Comparison of ENCODE assay signal across 15 mouse cellular contexts in genomic region chr19:46310312-46310865, GRCm38 (mm10). TPM values are rescaled to one million over a fixed set of nuclear protein-coding genes. Genes with fewer than 3 reads are reported as not detected.
DNase-seq lines count a peak whose midpoint lies in the region; ATAC-seq and TF ChIP-seq lines count a peak whose summit lies in the region.
"Had no signal": no experiment of that assay in that cellular context is flagged by ENCODE, and none has a peak within 500 bp of the region (broad histone marks: within the 10 kb centered on the region; RNA-seq: fewer than 3 reads in every experiment).

No protein-coding gene starts in this region.

- no peaks in the 10 kb centered on the region for H3K9me3 ChIP-seq in hindbrain, embryonic 10.5 days
- H3K9me3 ChIP-seq in hindbrain, postnatal 0 days (ENCODE audit: low read length), result no peaks in the 10 kb centered on the region
- H3K9me3 ChIP-seq: embryonic facial prominence, embryonic 12.5 days; midbrain, embryonic 13.5 days had no signal

- no peak overlapping the region for H3K9ac ChIP-seq in hindbrain, postnatal 0 days (replicated peaks; ENCODE audit: low read length)
- H3K9ac ChIP-seq: embryonic facial prominence, embryonic 12.5 days; hindbrain, embryonic 14.5 days; midbrain, embryonic 13.5 days had no signal

- TF ChIP-seq CTCF in hindbrain, postnatal 0 days (IDR thresholded peaks at IDR 0.05; ENCODE audit: low read depth), result no peak

- intact Hi-C loops in heart, postnatal 36 days (cut with DNase I), result no loop called here

- H3K4me2 ChIP-seq in hindbrain, postnatal 0 days (ENCODE audit: low read depth, low read length), result no peak overlapping the region
- H3K4me2 ChIP-seq: embryonic facial prominence, embryonic 12.5 days; hindbrain, embryonic 14.5 days; midbrain, embryonic 13.5 days had no signal

- H3K4me1 ChIP-seq in hindbrain, embryonic 10.5 days (replicated peaks), result peaks cover 43% of the 10 kb centered on the region
- H3K4me1 ChIP-seq in hindbrain, postnatal 0 days (ENCODE audit: insufficient read depth, low read length), result no peaks in the 10 kb centered on the region

- 89% methylated on average over 12 of the region's 12 CpGs for WGBS in hindbrain, embryonic 10.5 days
- 87% methylated on average over 12 of the region's 12 CpGs for WGBS in hindbrain, postnatal 0 days

- ATAC-seq in hindbrain, postnatal 0 days, result no peak
- ATAC-seq: midbrain, embryonic 13.5 days; Patski had no signal

- H3K36me3 ChIP-seq in hindbrain, embryonic 10.5 days, result peaks cover 30% of the 10 kb centered on the region
- H3K36me3 ChIP-seq in hindbrain, postnatal 0 days (ENCODE audit: insufficient read depth, low read length), result peaks cover 23% of the 10 kb centered on the region; the same call in 1 of the 2 replicates

- H3K27me3 ChIP-seq in hindbrain, embryonic 10.5 days (ENCODE audit: insufficient read depth, poor library complexity, severe bottlenecking), result peaks cover 92% of the 10 kb centered on the region
- H3K27me3 ChIP-seq in hindbrain, postnatal 0 days (ENCODE audit: insufficient read depth, low read length), result 0 out of 2 replicates have a peak, but pooled peaks cover under 1% of the 10 kb centered on the region
- H3K27me3 ChIP-seq: Patski had no signal

- no peak overlapping the region for H3K4me3 ChIP-seq in hindbrain, embryonic 10.5 days
- H3K4me3 ChIP-seq in hindbrain, postnatal 0 days (ENCODE audit: low read length), result no peak overlapping the region
- H3K4me3 ChIP-seq: embryonic facial prominence, embryonic 12.5 days; midbrain, embryonic 13.5 days had no signal

- DNase-seq in cerebellum, adult 11-12 months, result peak; percentile 52
- DNase-seq in cerebellum, postnatal 36 days, result no peak
- DNase-seq in hindbrain, embryonic 10.5 days (ENCODE audit: low spot score), result peak; percentile 2
- DNase-seq in hindbrain, postnatal 0 days (ENCODE audit: low spot score), result no peak
- DNase-seq in spleen, postnatal 10 days (ENCODE audit: low spot score in 2 of 2), result peak; percentile 9 to 16
- DNase-seq in spleen, postnatal 14 days (ENCODE audit: low spot score in 2 of 2), result no peak
- DNase-seq in naive thymus-derived CD4-positive, alpha-beta T cell, adult 2 months (ENCODE audit: low read depth), result peak; percentile 5
- DNase-seq in heart, postnatal 36 days, result no peak
- DNase-seq: heart, adult 18-20 months; kidney, adult 18-20 months; thymus, adult 2 months had no signal

- no peak overlapping the region for H3K27ac ChIP-seq in hindbrain, embryonic 10.5 days
- no peak overlapping the region for H3K27ac ChIP-seq in hindbrain, postnatal 0 days
- H3K27ac ChIP-seq: embryonic facial prominence, embryonic 12.5 days; hindbrain, embryonic 14.5 days; midbrain, embryonic 13.5 days had no signal

RNA-seq across cellular contexts. Expression of gene Nfkb2, which starts 6.3 kb away (rescaled TPM):
- polyA plus RNA-seq in hindbrain, embryonic 10.5 days (2016; fragmentation: Nextera tagmentation; extraction: Ambion mirVana), result 5.6 and 6.4 TPM in 2 replicates
- total RNA-seq in hindbrain, postnatal 0 days (2014; rRNA removed), result 3.5 and 4.7 TPM in 2 replicates
- polyA plus RNA-seq in hindbrain, postnatal 0 days (2015; fragmentation: Nextera tagmentation; extraction: Ambion mirVana), result 1.7 and 1.9 TPM in 2 replicates
- total RNA-seq in heart, postnatal 36 days (2021), result 10 to 100 TPM; 16.6 to 22.8 TPM

RNA-seq across cellular contexts. Expression of gene Psd, which starts 16.6 kb away (rescaled TPM):
- 4.5 and 9.7 TPM in 2 replicates for polyA plus RNA-seq in hindbrain, embryonic 10.5 days (2016; fragmentation: Nextera tagmentation; extraction: Ambion mirVana)
- 380 and 396 TPM in 2 replicates for total RNA-seq in hindbrain, postnatal 0 days (2014; rRNA removed)
- 115 and 123 TPM in 2 replicates for polyA plus RNA-seq in hindbrain, postnatal 0 days (2015; fragmentation: Nextera tagmentation; extraction: Ambion mirVana)
- total RNA-seq in heart, postnatal 36 days (2021), result 1 to 10 TPM in 1 of 2 experiments, under 1 TPM in 1; 0.57 to 1.3 TPM

RNA-seq across cellular contexts. Expression of gene Fbxl15, which starts 17.6 kb away (rescaled TPM):
- polyA plus RNA-seq in hindbrain, embryonic 10.5 days (2016; fragmentation: Nextera tagmentation; extraction: Ambion mirVana), result 23.2 and 28.2 TPM in 2 replicates
- 69.1 and 71.4 TPM in 2 replicates for total RNA-seq in hindbrain, postnatal 0 days (2014; rRNA removed)
- polyA plus RNA-seq in hindbrain, postnatal 0 days (2015; fragmentation: Nextera tagmentation; extraction: Ambion mirVana), result 53.3 and 54.2 TPM in 2 replicates
- total RNA-seq in heart, postnatal 36 days (2021), result 1 to 10 TPM; 4.2 to 4.4 TPM

RNA-seq across cellular contexts. Expression of gene Cuedc2, which starts 28.1 kb away (rescaled TPM):
- 260 and 279 TPM in 2 replicates for polyA plus RNA-seq in hindbrain, embryonic 10.5 days (2016; fragmentation: Nextera tagmentation; extraction: Ambion mirVana)
- total RNA-seq in hindbrain, postnatal 0 days (2014; rRNA removed), result 125 and 134 TPM in 2 replicates
- polyA plus RNA-seq in hindbrain, postnatal 0 days (2015; fragmentation: Nextera tagmentation; extraction: Ambion mirVana), result 312 and 326 TPM in 2 replicates
- 10 to 100 TPM; 87.2 to 94.6 TPM for total RNA-seq in heart, postnatal 36 days (2021)

RNA-seq across cellular contexts. Expression of gene Mfsd13a, which starts 30.5 kb away (rescaled TPM):
- 10.0 and 11.9 TPM in 2 replicates for polyA plus RNA-seq in hindbrain, embryonic 10.5 days (2016; fragmentation: Nextera tagmentation; extraction: Ambion mirVana)
- 7.5 and 12.3 TPM in 2 replicates for total RNA-seq in hindbrain, postnatal 0 days (2014; rRNA removed)
- 9.9 and 10.5 TPM in 2 replicates for polyA plus RNA-seq in hindbrain, postnatal 0 days (2015; fragmentation: Nextera tagmentation; extraction: Ambion mirVana)
- 1 to 10 TPM; 2.4 to 2.5 TPM for total RNA-seq in heart, postnatal 36 days (2021)

Comparison
In these comparisons a context has a peak if more than half of its experiments do, and no peak if none do; other contexts are left out.
1. DNase-seq: peak in cerebellum, adult 11-12 months (single experiment), hindbrain, embryonic 10.5 days (single experiment), spleen, postnatal 10 days (2 of 2) and naive thymus-derived CD4-positive, alpha-beta T cell, adult 2 months (single experiment); none in cerebellum, postnatal 36 days (0 of 2), hindbrain, postnatal 0 days (single experiment), spleen, postnatal 14 days (0 of 2) and heart, postnatal 36 days (0 of 2).
2. RNA of gene Psd, which starts 16.6 kb away (total RNA-seq): 380 to 396 TPM in hindbrain, postnatal 0 days; 0.57 to 1.3 TPM in heart, postnatal 36 days; every median in the first group is over 100 times any median in the second.
3. RNA of gene Fbxl15, which starts 17.6 kb away (total RNA-seq): 69.1 to 71.4 TPM in hindbrain, postnatal 0 days; 4.2 to 4.4 TPM in heart, postnatal 36 days; every median in the first group is over 10 times any median in the second.